Mouse (Mus musculus): ENCODE results near the gene Tns1.

The Tns1 gene

GRCm38 (mm10) chr1:73987705-73988201 lies 136.5 kb downstream of the Tns1 start:
- no peak for DNase-seq

- DNase-seq, result peak; percentile 38
These were observed 137.8 kb downstream of the Tns1 start for GRCm38 (mm10) chr1:73986268-73987045.

GRCm38 (mm10) chr1:73985611-73986010 lies 138.6 kb downstream of the Tns1 start:
- no peak for DNase-seq

GRCm38 (mm10) chr1:73979214-73979613 lies 145.0 kb downstream of the Tns1 start:
- no peak for DNase-seq

GRCm38 (mm10) chr1:73978576-73978975 lies 145.7 kb downstream of the Tns1 start:
- DNase-seq, result no peak

- DNase-seq, result no peak
These were observed 150.3 kb downstream of the Tns1 start for GRCm38 (mm10) chr1:73973992-73974391.

- no peak for DNase-seq
These were observed 151.5 kb downstream of the Tns1 start for GRCm38 (mm10) chr1:73972726-73973125.

- DNase-seq, result no peak
These were observed 154.0 kb downstream of the Tns1 start for GRCm38 (mm10) chr1:73970161-73970730.

GRCm38 (mm10) chr1:73968712-73969511 lies 155.3 kb downstream of the Tns1 start:
- no peak for DNase-seq

- DNase-seq, result no peak
These were observed 157.6 kb downstream of the Tns1 start for GRCm38 (mm10) chr1:73966411-73967238.

GRCm38 (mm10) chr1:73964151-73964743 lies 160.0 kb downstream of the Tns1 start:
- no peak for DNase-seq

- no peak for DNase-seq
These were observed 160.6 kb downstream of the Tns1 start for GRCm38 (mm10) chr1:73963626-73964025.

GRCm38 (mm10) chr1:73962668-73963371 lies 161.4 kb downstream of the Tns1 start:
- DNase-seq, result peak; percentile 69

- DNase-seq, result no peak
These were observed 162.2 kb downstream of the Tns1 start for GRCm38 (mm10) chr1:73962049-73962448.

GRCm38 (mm10) chr1:73959758-73960157 lies 164.5 kb downstream of the Tns1 start:
- DNase-seq, result no peak

GRCm38 (mm10) chr1:73959344-73959743 lies 164.9 kb downstream of the Tns1 start:
- DNase-seq, result no peak

- DNase-seq, result no peak
These were observed 165.9 kb downstream of the Tns1 start for GRCm38 (mm10) chr1:73958210-73958983.

- no peak for DNase-seq
These were observed 166.8 kb downstream of the Tns1 start for GRCm38 (mm10) chr1:73957428-73957827.

- no peak for DNase-seq
These were observed 167.9 kb downstream of the Tns1 start for GRCm38 (mm10) chr1:73956320-73956719.

- DNase-seq, result peak; percentile 28
These were observed 168.9 kb downstream of the Tns1 start for GRCm38 (mm10) chr1:73955259-73955842.

Measured in liver (tissue).